Mouse (Mus musculus) T-helper 2 cell (primary cell): ENCODE measurements at regions not wholly inside any gene's neighbourhood (a gene's known extent, or its start where the extent isn't known, plus 50 kb on each side); places are given as distances from the start of the nearest gene placed in this dataset.
"Not testable (repeated sequence)": the region's sequence is repeated elsewhere in the genome, so short reads cannot be mapped to it uniquely, and the experiment has no call there.

ENCODE experiments used
- in situ Hi-C: fragments of 300-600 bp; cut with MboI, MseI; formaldehyde crosslinking; loops from one replicate; pipeline ENCODE4 v1.15.1; 2025; ENCODE audit warnings: high pct_unique_total_duplicates

DNA sequence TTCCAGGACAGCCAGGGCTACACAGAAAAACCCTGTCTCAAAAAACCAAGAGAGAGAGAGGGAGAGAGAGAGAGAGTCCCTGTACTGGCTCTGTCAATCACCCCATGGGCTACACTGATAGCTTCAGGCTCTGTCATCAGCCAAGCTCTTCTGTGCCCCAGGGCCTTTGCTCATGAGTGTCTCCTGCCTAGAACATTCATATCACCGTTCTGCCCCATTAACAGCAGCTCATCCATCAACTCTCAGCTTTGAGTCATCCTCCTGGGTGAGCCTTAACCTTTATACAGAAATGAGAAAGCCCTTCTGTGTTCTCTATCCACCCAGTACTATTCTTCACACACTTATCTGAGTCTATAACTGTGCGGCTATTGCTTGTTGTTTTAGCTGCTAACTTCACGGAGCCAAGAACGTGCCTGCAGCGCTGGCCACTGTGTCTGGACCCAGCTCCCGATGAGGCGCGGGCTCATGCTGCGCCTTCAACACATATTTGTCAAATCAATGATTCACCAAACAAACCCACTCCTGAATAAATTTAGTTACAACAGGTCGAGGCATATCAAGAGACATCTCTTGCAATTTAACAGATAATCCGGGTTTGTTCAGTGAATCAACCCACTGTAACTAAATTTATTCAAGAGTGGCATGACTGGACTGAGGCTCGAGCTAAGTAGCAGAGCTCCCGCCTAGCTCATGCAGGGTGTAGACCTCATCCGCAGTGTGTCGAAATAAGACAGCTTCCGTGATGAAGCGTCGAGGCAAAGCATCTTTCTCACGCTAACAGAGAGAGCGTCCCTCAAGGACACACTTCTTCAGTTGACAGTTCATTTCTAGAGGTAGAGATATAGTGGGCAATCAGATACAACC is 152.1 kb downstream of the Katnal1 start:
- in situ Hi-C loops: no loop called here

DNA sequence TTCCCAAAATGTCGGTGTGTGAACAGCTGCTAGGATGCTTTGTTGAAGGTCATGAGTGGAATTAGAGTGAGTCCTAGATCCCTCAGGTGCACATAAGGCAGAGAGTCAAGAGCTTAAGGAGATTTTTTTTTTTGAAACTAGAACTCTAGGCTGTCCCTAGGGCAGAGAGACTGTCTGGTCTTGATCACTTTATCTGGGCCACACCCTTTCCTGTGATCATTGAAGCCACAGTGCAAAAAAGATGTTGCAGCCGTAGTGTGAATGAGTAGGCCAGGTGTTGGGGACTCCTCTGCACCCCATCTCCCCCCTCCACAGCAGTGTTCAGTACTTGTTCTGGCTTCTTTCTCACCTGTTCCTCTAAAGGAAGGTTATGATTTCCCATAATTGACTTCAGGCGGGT is 153.9 kb downstream of the Katnal1 start:
- in situ Hi-C loops: no loop called here

DNA sequence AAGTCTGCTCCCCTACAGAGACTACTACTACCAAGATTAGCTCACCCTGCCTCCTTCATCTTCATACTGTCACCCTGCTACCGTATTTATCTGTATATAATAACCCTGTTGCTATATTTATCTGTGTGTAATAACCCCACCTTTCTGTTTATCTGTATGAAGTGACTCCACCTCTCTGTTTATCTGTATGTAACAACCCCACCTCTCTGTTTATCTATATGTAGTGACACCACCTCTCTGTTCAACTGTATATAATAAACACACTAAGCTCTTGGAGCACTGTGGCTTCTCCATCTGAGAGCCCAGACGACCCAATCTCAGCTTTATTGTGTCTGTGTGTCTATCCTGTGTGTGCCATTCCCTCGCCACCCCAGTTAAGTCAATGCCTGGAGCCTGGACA is 154.7 kb downstream of the Katnal1 start:
- in situ Hi-C loops: no loop called here

DNA sequence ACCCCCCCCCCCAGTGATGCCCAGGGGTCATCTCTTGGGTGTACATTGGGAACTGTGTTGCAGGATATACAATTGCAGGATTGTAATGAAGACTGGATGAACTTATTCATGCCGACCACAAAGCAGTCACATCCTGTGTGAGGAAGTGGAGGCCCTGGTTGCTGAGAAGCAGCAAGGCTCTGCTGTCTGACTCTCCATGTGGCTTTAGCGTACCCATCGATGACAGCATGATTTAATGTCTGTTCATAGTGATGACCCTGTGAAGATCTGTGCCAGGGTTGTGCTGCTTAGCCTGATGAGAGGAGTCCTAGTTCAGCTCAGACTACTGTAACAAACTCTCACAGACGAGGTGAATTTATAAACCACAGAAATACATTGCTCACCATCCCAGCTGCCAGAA is 159.7 kb downstream of the Katnal1 start:
- in situ Hi-C loops: no loop called here

DNA sequence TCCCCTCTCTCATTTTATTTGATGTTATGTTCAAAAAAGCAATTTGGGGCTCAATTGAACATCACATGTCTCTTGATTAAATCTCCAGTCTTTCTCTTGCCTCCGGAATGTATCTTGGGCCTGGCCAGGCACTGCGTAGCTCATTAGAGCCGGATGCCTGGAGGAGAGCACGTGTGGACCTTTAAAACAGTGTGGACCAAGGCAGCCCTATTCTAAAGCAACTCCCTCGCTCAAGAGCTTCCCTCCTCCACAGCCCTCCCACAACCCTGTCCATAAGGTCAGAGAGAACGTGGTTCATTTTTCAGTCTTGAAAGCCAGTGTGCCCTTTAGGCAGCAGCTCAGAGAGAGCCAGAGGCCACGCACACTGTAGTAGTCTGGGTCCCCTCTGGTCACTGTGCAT is 160.8 kb downstream of the Katnal1 start:
- in situ Hi-C loops: no loop called here

DNA sequence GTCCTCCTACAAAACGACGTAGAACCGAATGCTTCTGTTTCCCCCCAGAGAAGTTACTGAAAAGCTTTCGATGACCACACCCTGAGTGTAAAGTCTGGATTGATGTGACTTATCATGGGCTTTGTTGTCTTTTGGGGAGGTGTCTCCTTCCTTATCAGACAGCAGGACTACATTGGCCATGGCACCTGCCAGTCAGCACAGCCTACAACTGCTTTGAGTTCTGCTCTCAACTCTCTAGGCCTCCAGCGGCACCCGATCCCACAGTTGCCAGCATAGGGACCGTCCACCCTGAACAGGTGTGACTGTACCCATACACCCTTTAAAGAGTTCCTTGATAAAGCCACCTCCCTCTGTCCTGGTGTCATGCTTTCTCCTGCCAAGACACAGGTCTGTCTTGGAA is 163.1 kb downstream of the Katnal1 start:
- in situ Hi-C loops: no loop called here

DNA sequence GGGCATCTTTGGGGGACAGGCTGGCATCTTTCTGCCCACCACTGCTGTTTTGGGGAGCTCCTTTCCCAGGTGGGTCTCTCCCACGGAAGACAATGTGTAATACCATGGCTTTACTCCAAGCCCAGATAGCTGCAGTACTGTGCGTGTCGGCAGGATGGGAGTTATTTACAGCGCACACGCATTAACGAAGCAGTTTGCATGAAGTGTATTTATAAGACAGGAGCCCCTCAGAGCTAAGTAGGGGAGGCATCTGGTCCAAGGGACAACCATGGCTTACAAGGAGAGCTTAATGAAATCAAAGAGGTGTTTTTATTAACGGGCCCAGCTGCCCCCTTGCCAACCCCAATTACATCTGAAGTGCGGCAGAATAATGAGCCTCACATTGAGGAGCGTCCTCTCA is 169.0 kb downstream of the Katnal1 start:
- in situ Hi-C loops: no loop called here

DNA sequence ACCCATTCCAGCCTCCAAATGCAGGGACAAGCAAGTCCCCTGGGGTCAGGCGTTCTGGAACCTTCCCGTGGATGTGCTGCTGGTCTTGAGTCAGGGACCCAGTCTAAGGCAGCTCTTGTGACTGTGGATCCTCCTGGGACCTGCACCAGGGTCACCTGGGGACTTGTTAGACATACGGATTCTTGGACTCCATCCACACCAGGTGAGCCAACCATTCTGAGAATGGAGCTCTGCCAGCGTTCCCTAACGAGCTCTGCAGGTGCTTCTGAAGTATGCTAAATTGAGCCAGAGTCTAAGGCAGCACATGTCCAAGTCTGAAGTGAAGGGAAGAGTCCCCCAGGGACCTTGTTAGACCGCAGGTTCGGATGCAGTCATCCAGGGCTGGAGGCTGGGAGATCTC is 170.3 kb downstream of the Katnal1 start:
- in situ Hi-C loops: no loop called here

DNA sequence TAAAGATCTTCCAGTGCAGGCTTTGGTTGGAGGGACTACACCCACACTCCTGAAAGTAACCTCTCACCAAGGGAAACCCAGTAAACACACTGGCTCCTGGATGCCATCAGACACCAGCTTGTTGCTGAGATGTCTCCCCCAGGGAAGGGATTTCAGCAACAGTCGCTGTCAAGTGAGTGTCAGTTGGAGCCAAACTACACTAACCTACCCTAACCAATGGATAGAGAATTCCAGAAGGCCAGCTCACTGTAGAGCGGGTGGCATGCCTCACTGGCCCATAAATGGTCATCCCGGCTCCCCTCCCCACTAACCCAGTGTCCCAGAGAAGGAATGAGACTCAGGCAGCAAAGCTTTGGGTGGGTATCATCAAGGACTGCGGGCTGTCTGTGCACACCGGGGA is 171.4 kb downstream of the Katnal1 start:
- in situ Hi-C loops: no loop called here

DNA sequence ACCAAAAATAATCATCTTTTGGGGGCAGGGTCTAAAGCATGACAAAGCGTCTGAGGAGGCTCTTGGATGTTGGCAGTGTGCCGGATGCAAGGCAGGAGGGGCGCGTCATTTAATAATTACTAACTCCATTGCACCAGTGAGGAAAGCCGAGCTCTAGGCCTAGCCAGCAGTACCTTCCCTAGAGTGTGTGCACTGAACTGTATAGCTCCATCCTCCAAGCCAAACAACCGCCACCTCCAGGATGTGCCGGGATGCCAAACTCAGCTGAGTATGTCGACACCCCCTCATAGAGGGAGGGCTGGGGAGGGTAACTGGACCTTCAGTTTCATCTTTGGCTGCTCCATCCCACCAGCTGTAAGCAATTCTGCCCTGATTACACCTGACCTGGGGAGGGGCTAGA is 171.9 kb downstream of the Katnal1 start:
- in situ Hi-C loops: no loop called here

DNA sequence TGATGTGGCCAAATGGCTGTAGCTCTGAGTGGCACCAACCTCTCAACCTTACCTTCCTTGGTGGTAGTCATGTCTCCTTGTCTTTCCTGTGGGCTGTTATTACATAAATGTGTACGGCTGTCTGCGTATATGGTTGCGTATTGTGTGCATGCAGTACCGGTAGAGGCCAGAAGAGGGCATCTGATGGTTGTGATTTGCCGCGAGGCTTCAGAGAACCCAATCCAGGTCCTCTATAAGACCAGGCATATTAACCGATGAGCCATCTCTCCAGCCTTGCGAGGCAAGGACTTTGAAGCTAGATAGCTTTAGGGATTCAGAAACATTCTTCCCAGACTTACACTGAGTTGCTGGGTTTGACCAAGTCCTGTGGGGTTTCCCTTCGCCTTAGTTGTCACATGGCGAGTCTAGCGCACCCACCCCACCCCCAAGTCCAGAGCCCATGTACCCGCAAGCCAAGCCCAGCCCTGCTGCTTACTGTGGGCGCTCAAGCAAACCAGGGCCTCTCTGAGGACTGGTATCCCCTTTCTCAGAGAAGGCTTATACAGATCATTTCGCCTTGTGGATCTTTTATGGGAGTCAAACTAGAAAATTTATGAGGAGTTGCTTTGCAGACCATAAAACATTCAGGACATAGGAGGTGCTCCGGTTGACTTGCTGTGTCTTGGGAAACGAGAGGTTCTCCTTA is 172.7 kb downstream of the Katnal1 start:
- in situ Hi-C loops: no loop called here

DNA sequence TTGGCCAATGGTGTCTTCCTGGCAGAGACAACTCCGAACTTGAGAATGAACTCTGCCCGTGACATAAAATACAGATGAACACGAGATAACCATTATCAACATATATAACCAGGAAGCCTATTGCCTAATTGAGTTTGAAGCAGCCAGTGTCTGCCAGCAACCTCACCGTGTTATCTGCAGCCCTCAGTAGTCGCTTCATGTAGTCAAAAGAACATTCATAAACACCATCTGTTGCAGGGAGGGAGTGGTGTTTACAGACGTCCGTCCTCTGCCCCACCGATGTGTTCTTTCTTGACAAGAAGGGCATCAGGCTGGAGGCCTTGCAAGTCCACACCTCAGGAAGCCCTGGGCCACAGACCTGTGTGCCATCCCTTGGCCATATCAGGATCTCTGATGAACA is 173.3 kb downstream of the Katnal1 start:
- in situ Hi-C loops: no loop called here

DNA sequence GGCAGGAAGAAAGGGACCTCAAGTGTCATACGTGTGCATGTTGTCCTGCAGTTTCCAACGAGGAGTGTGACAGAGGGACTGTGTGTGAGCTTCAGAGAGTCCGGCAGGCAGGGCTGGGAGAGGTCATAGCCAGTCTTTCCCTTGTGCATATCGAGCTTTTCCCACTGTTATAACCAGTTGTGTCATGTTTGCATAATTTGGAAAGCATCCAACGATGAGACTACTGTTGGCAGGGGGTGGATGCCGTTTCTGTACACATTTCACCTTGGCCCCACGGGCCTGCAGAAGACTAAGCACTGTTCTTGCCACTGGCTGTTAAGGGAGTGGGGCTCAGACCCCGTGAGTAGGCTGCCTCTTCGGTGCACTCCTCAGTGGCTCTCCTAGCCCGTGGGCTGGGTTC is 174.2 kb downstream of the Katnal1 start:
- in situ Hi-C loops: no loop called here

DNA sequence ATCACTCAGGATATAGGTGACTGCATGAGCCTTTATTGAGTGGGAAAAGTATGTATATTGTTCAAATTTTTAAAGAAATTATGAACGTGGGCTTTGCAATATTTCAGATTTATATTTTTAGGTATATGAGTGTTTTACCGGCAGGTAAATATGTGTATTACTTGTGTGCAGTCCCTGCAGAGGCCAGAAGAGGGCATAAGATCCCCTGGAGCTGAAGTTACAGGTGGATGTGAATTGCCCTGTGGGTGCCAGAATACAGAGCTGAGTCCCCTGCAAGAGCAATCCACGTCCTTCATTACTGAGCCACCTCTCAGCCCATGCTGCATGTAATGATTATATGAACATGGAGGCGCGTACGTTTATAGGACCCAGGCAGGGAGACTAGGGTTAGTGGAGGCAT is 174.8 kb downstream of the Katnal1 start:
- in situ Hi-C loops: no loop called here

DNA sequence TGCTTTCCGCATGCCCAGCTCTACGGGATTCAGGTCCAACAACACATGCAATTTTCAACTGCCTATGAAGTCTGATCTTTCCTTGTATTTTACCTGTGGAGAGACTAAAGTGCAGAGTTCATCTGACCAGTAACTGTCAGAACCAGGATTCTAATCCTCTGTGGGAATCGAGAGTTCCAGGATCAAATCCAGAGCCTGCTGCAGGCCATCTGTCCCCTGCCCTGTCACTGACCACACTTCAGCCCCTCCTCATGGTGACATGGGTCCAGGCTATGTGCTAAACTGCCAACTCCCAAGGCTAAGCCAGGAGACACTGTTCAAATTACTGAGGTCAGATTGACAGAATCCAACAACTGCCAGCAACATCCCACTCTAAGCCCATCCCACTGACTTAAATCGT is 175.7 kb downstream of the Katnal1 start:
- in situ Hi-C loops: no loop called here

DNA sequence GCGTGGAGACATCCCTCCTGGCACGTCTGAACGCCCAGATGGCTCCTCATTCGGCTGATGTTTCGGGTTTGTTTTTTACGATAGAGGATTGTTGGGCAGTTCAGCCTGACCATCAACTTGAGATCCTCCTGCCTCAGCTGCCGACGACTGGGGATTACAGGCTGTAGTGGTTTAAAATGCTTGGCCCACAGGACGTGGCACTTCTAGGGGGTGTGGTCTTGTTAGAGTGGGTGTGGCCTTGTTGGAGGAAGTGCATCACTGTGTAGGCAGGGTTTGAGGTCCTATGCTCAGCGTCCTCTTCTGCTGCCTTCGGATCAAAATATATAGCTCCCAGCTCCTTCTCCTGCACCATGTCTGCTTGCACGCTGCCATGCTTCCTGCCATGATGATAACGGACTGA is 177.1 kb downstream of the Katnal1 start:
- in situ Hi-C loops: no loop called here

DNA sequence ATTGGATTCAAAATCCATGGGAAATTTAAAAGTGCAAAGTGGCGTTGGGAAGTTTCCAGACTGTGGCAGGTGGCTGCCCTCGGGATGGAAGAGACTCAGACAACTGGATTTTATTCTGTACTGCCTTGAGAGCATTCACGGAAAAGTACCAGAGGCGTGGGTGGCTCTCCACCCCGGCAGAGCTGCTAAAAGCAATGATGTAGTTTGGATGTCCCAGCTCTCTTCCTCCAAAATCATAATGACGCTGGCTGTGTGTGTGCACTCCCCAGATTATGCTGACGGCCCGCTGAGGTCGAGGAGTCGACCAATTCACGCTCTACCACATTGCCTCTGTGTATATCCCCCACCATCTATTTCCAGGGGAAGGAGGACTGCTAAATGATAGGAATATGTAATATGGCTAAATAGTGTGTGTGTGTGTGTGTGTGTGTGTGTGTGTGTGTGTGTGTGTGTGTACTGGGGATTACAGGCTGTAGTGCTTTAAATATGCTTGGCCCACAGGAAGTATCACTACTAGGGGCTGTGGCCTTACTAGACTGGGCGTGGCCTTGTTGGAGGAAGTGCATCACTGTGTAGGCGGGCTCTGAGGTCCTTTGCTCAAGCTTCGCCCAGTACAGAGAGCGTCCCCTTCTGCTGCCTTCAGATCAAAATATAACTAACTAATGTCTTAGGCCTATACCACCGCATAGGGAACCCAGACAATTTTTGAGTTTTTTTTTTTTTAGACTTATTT is 179.0 kb downstream of the Katnal1 start:
- in situ Hi-C loops: no loop called here

DNA sequence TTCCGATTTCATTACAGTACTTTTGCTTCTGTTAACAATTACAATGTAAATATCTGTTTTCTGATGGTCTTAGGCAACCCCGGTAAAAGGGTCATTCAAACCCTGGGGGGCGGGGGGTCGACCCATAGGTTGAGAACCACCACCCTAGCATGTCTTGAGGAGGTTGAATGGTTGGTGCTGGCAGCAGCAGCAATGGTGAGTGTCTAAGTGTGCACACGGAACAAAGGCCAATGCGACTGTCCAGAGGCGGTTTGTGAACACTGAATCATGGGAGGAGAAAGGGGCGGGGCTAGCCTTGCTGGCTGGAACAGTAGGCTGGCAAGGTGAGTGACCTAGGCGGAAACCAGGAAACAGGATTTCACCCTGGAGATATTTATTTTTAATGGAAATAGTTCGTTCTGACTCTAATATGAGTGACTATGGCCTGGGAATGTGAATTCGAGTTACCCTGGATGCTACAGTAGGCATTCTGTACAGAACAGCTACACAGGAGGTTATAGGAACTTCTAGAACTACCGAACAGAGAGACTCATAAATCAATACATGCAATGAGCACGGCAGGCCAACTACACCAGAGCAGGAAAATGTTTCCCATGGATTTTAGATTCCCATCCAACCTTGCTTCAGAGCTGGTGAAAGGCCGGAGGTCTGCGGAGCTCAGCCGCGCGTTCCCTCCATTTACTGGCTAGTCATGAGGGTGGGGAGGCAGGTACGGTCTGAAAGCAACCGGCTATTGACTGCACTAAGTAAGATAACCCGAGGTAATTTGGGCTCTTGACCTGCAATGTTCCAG is 181.0 kb downstream of the Katnal1 start:
- in situ Hi-C loops: no loop called here

DNA sequence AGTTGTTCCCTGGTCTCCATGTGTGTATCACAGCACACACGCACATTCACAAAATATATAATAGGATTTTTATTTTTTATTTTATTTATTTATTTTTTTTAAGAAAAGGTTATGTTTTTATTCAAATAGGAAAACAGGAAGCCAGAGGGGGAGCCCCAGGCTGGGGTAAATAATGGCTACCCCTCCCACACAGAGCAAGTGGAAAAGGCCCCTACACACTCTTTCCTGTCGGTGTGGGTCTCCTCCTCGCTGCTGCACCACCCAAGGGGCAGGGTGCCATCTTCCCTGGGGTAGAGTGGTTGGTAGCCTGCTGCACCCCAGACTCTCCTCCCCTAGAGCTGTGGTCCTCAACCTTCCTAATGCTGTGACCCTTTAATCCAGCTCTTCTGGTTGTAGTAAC is 181.6 kb downstream of the Katnal1 start:
- in situ Hi-C loops: no loop called here

DNA sequence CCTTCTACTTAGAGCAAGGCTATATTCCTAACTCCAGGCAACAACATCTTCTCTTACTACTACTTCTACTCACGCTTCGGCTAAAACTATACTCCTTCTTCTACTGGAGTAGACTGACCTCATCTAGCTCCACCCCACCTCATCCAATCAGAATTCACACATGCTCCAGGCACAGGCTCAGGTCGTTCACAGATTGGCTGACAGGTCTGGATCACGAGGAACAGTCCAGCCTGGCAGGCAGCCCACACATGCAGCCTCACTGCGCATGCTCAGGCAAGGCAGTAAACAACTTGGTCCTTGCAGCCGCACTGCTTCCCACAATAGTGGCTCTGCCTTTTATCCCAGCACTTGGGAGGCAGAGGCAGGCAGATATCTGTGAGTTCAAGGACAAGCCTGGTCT is 182.4 kb downstream of the Katnal1 start:
- in situ Hi-C loops: not testable (repeated sequence)

DNA sequence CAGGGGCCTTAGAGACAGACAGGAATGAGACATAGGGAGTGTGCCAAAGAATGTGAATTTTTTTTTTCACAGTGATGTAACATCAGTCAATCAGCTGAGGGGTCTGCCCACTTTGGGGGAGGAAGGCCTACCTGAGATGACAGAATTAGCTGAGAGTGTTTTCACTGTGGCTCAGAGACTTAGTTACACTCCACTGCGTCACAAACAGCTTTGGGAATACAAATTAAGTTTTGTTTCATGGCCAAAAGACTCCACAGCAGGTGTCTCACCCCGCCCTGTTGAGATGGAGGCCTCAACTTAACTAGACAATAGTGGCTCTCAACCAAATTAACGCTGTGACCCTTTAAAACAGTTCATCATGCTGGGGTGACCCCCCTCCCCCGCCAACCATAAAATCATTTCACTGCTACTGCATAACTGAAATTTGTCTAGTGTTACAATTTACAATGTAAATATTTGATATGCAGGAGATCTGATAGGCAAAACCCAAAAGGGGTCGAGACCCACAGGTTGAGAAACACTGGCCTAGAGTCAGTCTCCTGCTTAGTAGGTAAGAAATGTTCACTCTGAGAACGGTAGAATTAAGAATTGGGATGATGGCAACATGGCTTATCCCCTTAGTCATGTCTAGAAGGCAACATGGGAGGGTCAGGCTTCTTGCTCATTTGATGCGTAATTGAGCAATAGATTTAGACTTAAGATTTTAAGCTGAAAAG is 184.3 kb downstream of the Katnal1 start:
- in situ Hi-C loops: no loop called here
